Mouse (Mus musculus): Measurements from ENCODE around the gene Sirt4.

DNA sequence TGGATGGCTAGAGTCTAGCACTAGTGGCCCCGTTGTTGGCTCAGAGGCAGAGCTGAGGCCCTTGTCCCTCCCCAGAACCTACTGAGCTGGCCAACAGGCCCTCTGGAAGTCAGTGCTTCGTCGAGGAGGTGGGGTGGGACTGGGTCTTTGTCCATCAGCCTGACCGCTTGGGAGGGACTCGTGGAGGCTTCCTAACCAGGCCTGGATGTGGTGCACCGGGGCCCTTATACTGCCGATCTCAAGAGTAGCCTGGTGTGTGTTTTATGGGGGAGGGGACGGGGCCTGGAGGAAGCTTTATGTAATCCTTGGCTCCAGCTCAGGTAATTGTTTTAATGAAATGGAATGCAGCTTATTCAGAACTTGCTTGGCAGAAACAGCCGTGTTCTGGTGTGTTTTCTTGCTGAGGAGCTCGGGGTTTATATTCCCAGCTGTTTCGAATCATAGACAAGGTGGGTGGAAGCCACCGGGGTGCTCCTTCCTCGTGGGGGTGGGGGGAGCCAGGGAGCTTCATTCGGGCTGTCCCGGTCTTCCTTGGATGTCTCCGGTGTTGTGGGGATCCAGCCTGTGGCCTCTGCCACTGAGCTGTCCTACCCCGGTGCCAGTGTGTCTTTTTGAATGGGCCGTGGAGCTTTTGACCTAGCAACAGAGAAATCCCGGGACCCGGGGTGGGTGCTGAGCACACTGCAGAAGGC is 30.5 kb upstream of the Sirt4 start:
- TF ChIP-seq CTCF (IDR thresholded peaks at IDR 0.05; ENCODE audit: control insufficient read depth, insufficient read depth, insufficient read length) (no peak), MYOG (IDR thresholded peaks at IDR 0.05; ENCODE audit: control insufficient read depth, extremely low read depth, insufficient read length) (no peak), MYOD1 (IDR thresholded peaks at IDR 0.05; ENCODE audit: control insufficient read depth, insufficient read length, low read depth) (no peak), CEBPB (IDR thresholded peaks at IDR 0.05; ENCODE audit: low read depth) (no peak)
